28 mouse cellular contexts compared by ENCODE assay signal in genomic region chr4:25813340-25813739, GRCm38 (mm10). TPM values are rescaled to one million over a fixed set of nuclear protein-coding genes. Genes with fewer than 3 reads are reported as not detected.
"Had no signal": no experiment of that assay in that cellular context is flagged by ENCODE, and none has a peak within 500 bp of the region (broad histone marks: within the 10 kb centered on the region; RNA-seq: fewer than 3 reads in every experiment).

No protein-coding gene starts in this region.

- H3K4me3 ChIP-seq: embryonic facial prominence, embryonic 10.5 days; embryonic facial prominence, embryonic 12.5 days; embryonic facial prominence, embryonic 13.5 days; embryonic facial prominence, embryonic 15.5 days; erythroblast, embryonic 14.5 days; forebrain, embryonic 10.5 days; forebrain, embryonic 12.5 days; forebrain, embryonic 13.5 days; forebrain, embryonic 15.5 days; gastrocnemius, adult 2 months had no signal

- H3K27ac ChIP-seq: embryonic facial prominence, embryonic 10.5 days; embryonic facial prominence, embryonic 12.5 days; embryonic facial prominence, embryonic 13.5 days; embryonic facial prominence, embryonic 15.5 days; forebrain, embryonic 10.5 days; forebrain, embryonic 12.5 days; forebrain, embryonic 13.5 days; forebrain, embryonic 15.5 days; gastrocnemius, adult 2 months had no signal

- H3K9me3 ChIP-seq: embryonic facial prominence, embryonic 10.5 days; embryonic facial prominence, embryonic 12.5 days; embryonic facial prominence, embryonic 13.5 days; embryonic facial prominence, embryonic 15.5 days; forebrain, embryonic 10.5 days; forebrain, embryonic 12.5 days; forebrain, embryonic 13.5 days; forebrain, embryonic 15.5 days had no signal

- DNase-seq: cerebellum, adult 18-20 months; cerebellum, adult 2 months; cerebellum, adult 8-10 months; cerebellum, adult 9-10 months; cerebellum, adult 9-11 months; cerebellum, postnatal 10 days; cerebellum, postnatal 14 days; cerebellum, postnatal 25 days; cerebellum, postnatal 36 days; embryo, embryonic 11 days; forebrain, postnatal 0 days; gastrocnemius, adult 2 months; gastrocnemius, postnatal 10 days; gastrocnemius, postnatal 14 days; gastrocnemius, postnatal 25 days; gastrocnemius, postnatal 36 days; heart, adult 11 months had no signal

- H3K4me1 ChIP-seq: embryonic facial prominence, embryonic 10.5 days; embryonic facial prominence, embryonic 12.5 days; embryonic facial prominence, embryonic 13.5 days; embryonic facial prominence, embryonic 15.5 days; forebrain, embryonic 12.5 days; forebrain, embryonic 13.5 days; forebrain, embryonic 15.5 days had no signal

- ATAC-seq: forebrain, embryonic 13.5 days; forebrain, embryonic 14.5 days; forebrain, embryonic 15.5 days; forebrain, embryonic 16.5 days had no signal

- H3K27me3 ChIP-seq: embryonic facial prominence, embryonic 12.5 days; embryonic facial prominence, embryonic 13.5 days; embryonic facial prominence, embryonic 15.5 days; forebrain, embryonic 12.5 days; forebrain, embryonic 13.5 days; forebrain, embryonic 15.5 days had no signal

- H3K9ac ChIP-seq: embryonic facial prominence, embryonic 12.5 days; embryonic facial prominence, embryonic 13.5 days; embryonic facial prominence, embryonic 15.5 days; forebrain, embryonic 12.5 days; forebrain, embryonic 13.5 days; forebrain, embryonic 15.5 days; forebrain, postnatal 0 days had no signal

- H3K36me3 ChIP-seq: embryonic facial prominence, embryonic 10.5 days; embryonic facial prominence, embryonic 12.5 days; embryonic facial prominence, embryonic 13.5 days; embryonic facial prominence, embryonic 15.5 days; forebrain, embryonic 10.5 days; forebrain, embryonic 12.5 days; forebrain, embryonic 15.5 days had no signal

- H3K4me2 ChIP-seq: embryonic facial prominence, embryonic 12.5 days; embryonic facial prominence, embryonic 13.5 days; embryonic facial prominence, embryonic 15.5 days; forebrain, embryonic 12.5 days; forebrain, embryonic 13.5 days; forebrain, embryonic 15.5 days had no signal

RNA-seq across cellular contexts. Expression of gene Fut9, which starts 13.3 kb away (rescaled TPM):
- polyA plus RNA-seq: erythroblast, embryonic 14.5 days had no signal
